Mouse (Mus musculus) liver, adult (tissue): Measurements from ENCODE around the gene Mknk1.

ENCODE experiments used
- GATA4 ChIP-seq: IDR thresholded peaks from 2 replicates; pipeline ENCODE4 v1.6.1; 2014; ENCODE audit warnings: mild to moderate bottlenecking, low read length; ENCODE audit not compliant: insufficient replicate concordance

Mknk1 gene

GRCm38 (mm10) chr4:115905701-115906100 is 66.7 kb downstream of the Mknk1 start:
- TF ChIP-seq GATA4: no peak

DNA sequence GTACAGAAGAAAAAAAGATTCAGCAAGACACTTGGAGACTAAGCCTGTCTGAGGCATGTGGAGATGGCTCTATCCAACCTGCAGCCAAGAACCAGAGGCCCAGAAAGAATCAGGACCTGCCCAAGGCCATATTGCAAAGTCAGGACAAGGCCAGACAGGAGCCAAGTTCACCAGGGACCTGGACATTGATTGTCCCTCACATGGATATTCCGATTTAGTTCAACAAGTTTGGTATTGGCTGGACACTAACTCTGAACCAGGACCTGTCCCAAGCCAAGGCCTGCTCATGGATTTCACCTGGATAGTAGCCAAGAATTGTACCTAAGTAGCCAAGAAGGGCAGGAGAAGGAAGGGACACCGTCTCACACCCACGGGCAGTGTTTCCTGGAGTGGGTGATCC is 67.8 kb downstream of the Mknk1 start:
- TF ChIP-seq GATA4: no peak

DNA sequence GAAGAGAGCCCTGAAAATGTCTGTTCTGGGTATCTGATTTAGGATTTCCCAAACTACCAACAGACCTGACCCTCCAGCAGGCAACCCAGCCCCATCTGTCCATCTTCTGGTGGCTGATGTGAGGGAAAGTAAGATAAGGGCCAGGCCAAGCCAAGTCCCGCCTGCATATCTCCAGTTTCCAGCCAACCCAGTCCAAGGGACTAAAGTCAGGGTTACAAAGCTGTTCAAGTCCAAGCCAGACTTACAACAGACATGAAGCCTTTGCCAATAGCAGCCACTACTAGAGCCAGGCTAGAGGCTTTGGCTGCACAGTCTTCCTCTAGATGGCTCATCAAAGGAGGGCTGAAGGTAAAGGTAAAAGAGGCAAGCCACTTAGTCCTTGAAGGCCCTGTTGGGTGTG is 69.0 kb downstream of the Mknk1 start:
- TF ChIP-seq GATA4: no peak

GRCm38 (mm10) chr4:115908641-115909040 is 69.6 kb downstream of the Mknk1 start:
- no peak for TF ChIP-seq GATA4

- TF ChIP-seq GATA4: no peak
Observed at GRCm38 (mm10) chr4:115911586-115911985, 72.6 kb downstream of the Mknk1 start.

DNA sequence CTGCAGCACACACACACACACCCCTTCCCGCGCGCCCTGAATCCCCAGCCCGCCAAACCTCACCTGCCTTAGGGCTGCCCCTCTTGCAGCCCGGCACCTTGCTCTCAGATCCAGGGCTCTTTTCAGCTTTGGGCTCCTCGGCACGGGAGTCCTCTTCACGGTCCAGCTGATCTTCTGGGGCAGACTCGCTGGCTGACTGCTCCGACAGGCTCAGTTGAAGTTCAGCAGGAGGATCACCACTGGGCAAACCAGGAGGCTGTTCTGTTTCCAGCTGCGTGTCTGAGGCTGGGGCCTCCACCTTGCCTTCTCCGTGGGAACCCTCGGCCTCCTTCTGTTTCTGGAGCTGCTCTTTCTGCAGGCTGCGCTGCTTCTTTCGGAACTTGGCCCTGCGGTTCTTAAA is 80.9 kb downstream of the Mknk1 start:
- no peak for TF ChIP-seq GATA4

- no peak for TF ChIP-seq GATA4
Observed at GRCm38 (mm10) chr4:115922688-115923087, 83.7 kb downstream of the Mknk1 start.

GRCm38 (mm10) chr4:115923262-115923880 is 84.4 kb downstream of the Mknk1 start:
- TF ChIP-seq GATA4: no peak

DNA sequence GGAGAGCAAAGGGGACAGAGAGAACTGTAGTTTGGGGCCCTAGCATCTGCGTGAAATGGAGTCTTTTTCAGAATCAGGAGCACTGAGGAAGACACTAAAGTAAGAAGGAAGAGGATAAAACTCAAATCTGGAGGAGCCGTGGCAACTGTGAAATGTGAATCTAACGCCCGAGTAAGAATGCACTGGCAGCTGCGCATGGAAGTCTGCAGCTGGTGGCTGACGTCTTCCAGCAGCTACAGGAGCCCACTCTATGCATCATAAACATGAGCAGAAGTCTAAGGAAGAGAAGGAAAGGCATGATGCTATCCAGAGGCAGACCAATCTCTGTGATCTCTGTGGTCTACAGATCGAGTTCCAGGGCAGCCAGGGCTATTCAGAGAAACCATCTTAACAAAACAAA is 88.6 kb downstream of the Mknk1 start:
- no peak for TF ChIP-seq GATA4
